Mouse (Mus musculus) G1E-ER4 (cell line): ENCODE data around the gene Cxcr4. TPM values are rescaled to one million over a fixed set of nuclear protein-coding genes. Genes with fewer than 3 reads are reported as not detected.

Experiments
- GATA1 ChIP-seq: IDR thresholded peaks from one replicate; pipeline ENCODE4 v1.8.0; 2012; ENCODE audit warnings: low read length, inconsistent platforms
- polyA plus RNA-seq: library from polyadenylated mRNA; stranded (reverse); fragments of >175 nt; gene quantifications from 2 replicates; pipeline ENCODE4 v1.2.3, GENCODE M21; 2012

The Cxcr4 gene
- polyA plus RNA-seq, 1 experiment: not detected

- no peak for TF ChIP-seq GATA1
Measured at GRCm38 (mm10) chr1:128586928-128587780, 4.9 kb downstream of the Cxcr4 start.

- no peak for TF ChIP-seq GATA1
Measured at GRCm38 (mm10) chr1:128586162-128586927, 5.7 kb downstream of the Cxcr4 start.

GRCm38 (mm10) chr1:128585396-128586161 lies 6.5 kb downstream of the Cxcr4 start:
- TF ChIP-seq GATA1: no peak

- TF ChIP-seq GATA1: no peak
Measured at GRCm38 (mm10) chr1:128583279-128583872, 8.7 kb downstream of the Cxcr4 start.

DNA sequence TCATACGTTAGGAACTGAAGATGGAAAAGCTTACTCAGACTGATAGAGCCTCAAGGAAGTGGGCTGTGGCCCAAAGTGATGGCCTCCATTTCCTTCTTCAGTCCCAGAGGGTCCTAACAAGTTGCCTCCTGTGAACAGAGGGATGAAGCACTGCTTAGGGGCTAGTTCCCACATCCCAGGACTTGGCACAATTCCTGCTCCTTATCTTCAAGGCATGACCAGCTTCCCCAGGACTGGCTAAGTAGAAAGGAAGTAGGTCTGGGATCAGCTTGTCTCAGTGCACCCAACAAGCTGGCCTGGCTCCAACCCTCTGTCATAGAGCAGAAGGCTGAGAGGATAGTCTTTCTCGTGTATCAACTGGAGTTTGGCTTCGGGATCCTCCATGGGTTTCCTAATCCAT lies 11.8 kb downstream of the Cxcr4 start:
- TF ChIP-seq GATA1: no peak

GRCm38 (mm10) chr1:128578454-128578853 lies 13.6 kb downstream of the Cxcr4 start:
- no peak for TF ChIP-seq GATA1

GRCm38 (mm10) chr1:128575096-128575495 lies 17.0 kb downstream of the Cxcr4 start:
- TF ChIP-seq GATA1: no peak

DNA sequence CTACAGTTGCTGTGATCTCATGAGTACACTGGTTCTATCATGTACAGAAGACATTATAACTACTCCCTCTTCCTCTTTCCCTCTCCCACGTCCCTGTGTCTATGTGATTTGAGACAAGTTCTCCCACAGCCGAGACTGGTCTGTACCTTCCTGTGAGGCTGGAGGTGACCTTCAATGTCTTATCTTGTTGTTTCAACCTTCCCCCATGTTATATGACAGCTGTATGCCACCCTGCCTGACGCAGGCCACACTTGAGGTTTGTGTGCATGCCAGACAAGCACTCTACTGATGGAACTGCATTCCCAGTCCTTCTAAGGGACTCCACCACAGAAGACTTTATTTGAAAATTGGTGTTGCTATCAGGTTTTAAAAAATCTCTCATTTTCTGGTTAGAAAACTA lies 21.1 kb downstream of the Cxcr4 start:
- no peak for TF ChIP-seq GATA1

GRCm38 (mm10) chr1:128569992-128570648 lies 22.0 kb downstream of the Cxcr4 start:
- TF ChIP-seq GATA1: no peak

DNA sequence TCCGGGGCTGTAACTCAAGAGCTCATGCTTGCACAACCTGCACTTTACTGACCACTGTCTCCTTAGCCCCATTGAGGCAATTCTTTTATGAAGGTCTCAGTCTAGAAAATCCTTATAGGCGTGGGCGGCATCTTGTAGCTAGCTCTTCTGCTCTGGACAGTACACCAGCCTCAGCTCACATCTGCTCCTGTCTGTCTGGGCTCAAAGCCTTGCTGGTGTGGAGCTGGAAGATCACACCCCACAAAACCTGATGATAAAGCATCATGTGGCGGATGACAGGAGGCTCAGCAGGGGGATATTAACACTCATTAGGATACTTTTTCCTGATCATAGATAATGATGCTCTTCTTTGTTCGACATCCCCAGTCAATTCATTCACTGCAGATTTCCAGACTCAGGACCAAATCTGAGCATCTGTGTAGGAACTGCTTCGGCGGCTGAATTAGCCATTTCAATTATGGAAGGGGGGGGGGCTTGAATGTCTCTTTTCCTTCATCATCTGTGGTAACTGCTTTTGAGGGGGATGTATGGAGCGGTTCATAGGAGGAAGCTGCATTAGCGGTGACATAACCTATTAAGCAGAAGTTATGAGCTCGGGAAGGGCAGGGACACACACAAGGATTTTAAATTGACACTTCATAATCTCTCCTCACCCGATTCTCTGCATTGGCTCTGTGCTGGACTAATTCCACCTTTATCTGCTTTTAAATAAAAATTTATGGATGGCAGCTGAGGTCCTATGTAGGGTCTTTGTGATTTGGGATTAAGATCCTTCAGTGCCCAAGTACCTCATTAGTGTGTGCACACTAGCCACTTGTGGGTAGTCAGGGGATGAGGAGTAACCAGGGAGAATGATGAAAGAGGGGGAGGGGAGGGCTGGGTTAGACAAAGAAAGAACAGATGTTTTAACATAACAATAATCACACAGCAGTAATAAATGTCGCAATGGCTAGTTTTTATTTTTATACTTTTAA lies 24.6 kb downstream of the Cxcr4 start:
- TF ChIP-seq GATA1: no peak

DNA sequence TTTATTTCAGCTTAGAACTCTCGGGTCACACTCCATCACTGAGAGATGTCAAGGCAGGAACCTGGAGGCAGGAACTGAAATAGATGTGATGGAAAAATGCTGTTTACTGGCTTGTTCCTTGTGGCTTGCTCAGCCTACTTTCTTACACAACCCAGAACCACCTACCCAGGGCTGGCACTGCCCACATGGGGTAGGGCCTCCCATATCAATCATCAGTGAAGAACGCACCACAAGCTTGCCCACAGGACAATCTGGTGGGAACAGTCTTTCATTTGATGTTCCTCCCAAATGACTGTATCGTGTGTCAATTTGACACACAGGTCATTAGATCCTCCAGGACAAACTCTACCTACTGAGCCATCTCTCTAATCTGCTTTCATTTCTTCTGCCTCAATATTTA lies 28.2 kb downstream of the Cxcr4 start:
- no peak for TF ChIP-seq GATA1

DNA sequence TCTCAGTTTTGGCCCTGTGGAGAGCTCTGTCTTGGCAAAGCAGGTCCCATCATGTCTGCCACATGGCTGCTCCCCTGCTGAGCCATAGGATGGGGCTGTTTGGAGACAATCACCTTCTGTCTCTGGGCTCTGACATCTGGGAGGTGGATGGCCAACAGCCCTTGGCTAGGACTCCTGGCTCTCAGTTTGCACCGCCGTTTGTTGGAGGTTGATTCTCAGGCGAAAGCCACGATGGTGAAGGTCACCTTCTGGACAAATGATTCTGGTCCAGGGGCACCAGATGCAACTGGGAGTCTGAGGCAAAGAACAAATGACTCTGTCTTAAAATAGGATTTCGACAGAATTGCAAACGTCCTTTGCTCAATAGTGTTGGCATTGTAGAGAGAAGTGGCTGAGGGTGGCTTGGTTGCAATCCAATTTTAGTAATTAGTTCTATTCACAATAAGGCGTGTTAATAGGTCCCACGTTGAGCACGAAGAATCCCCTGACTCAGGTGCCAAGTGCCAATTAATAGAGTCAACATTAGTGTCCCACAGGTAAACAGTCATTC lies 30.7 kb downstream of the Cxcr4 start:
- no peak for TF ChIP-seq GATA1
